Mouse (Mus musculus) lung, postnatal 14 days (tissue): ENCODE data around the gene Slc30a7.
A peak's percentile ranks its signal among the peaks of the same experiment; 100 is the strongest.

Experiments used
- DNase-seq: peaks from one replicate; pipeline ENCODE4 v3.0.0; 2021

Gene Slc30a7

GRCm38 (mm10) chr3:116006978-116007940 is at the start of gene Slc30a7, which contains the start of gene Extl2:
Slc30a7 (minus strand) TSS chr3:116007406.
Extl2 (plus strand) TSS chr3:116007462.
- DNase-seq = peak; percentile 83

GRCm38 (mm10) chr3:116047034-116047433 is 39.8 kb upstream of the Slc30a7 start:
- DNase-seq = no peak

- DNase-seq = no peak
Measured at GRCm38 (mm10) chr3:116046000-116046399, 38.8 kb upstream of the Slc30a7 start.

GRCm38 (mm10) chr3:116040776-116041175 is 33.6 kb upstream of the Slc30a7 start:
- no peak for DNase-seq

GRCm38 (mm10) chr3:116033871-116034222 is 26.6 kb upstream of the Slc30a7 start:
- DNase-seq = peak; percentile 29

GRCm38 (mm10) chr3:116033218-116033870 is 26.1 kb upstream of the Slc30a7 start:
- DNase-seq = no peak

- DNase-seq = no peak
Measured at GRCm38 (mm10) chr3:116030152-116030788, 23.1 kb upstream of the Slc30a7 start.

GRCm38 (mm10) chr3:116026996-116027395 is 19.8 kb upstream of the Slc30a7 start:
- DNase-seq = no peak

GRCm38 (mm10) chr3:116025701-116026100 is 18.5 kb upstream of the Slc30a7 start:
- DNase-seq = peak; percentile 20

GRCm38 (mm10) chr3:116024669-116025068 is 17.5 kb upstream of the Slc30a7 start:
- DNase-seq = no peak

- no peak for DNase-seq
Measured at GRCm38 (mm10) chr3:116024236-116024635, 17.0 kb upstream of the Slc30a7 start.

GRCm38 (mm10) chr3:116019136-116019535 is 11.9 kb upstream of the Slc30a7 start:
- DNase-seq = no peak

GRCm38 (mm10) chr3:116018606-116019005 is 11.4 kb upstream of the Slc30a7 start:
- DNase-seq = no peak

- DNase-seq = no peak
Measured at GRCm38 (mm10) chr3:116016116-116016515, 8.9 kb upstream of the Slc30a7 start.

- no peak for DNase-seq
Measured at GRCm38 (mm10) chr3:116014901-116015300, 7.7 kb upstream of the Slc30a7 start.

GRCm38 (mm10) chr3:116009622-116010344 is 2.6 kb upstream of the Slc30a7 start:
- DNase-seq = no peak

- peak; percentile 72 for DNase-seq
Measured at GRCm38 (mm10) chr3:116007941-116008440, 785 bp upstream of the Slc30a7 start.

- peak; percentile 29 for DNase-seq
Measured at GRCm38 (mm10) chr3:116006284-116006977, 775 bp downstream of the Slc30a7 start.

- DNase-seq = no peak
Measured at GRCm38 (mm10) chr3:115996929-115997328, 10.3 kb downstream of the Slc30a7 start.

GRCm38 (mm10) chr3:115993025-115993424 is 14.2 kb downstream of the Slc30a7 start:
- no peak for DNase-seq

- DNase-seq = no peak
Measured at GRCm38 (mm10) chr3:115992588-115992987, 14.6 kb downstream of the Slc30a7 start.

GRCm38 (mm10) chr3:115992103-115992502 is 15.1 kb downstream of the Slc30a7 start:
- DNase-seq = peak; percentile 32
